Mouse (Mus musculus) brain, embryonic 14.5 days (tissue): ENCODE data around the gene Plekhg6. TPM values are rescaled to one million over a fixed set of nuclear protein-coding genes. Genes with fewer than 3 reads are reported as not detected.

Experiments used
- DNase-seq: peaks from one replicate; pipeline ENCODE4 v3.0.0-alpha.2; 2011; ENCODE audit warnings: low read depth
- CTCF ChIP-seq: fragments of 200-500 bp; IDR thresholded peaks from 2 replicates; pipeline ENCODE4 v1.5.1; 2012; ENCODE audit warnings: inconsistent platforms, mild to moderate bottlenecking, moderate library complexity, borderline replicate concordance; ENCODE audit not compliant: insufficient read depth, insufficient read length; ENCODE audit errors: extremely low read depth
- POLR2A ChIP-seq: fragments of 200-500 bp; IDR thresholded peaks from 2 replicates; pipeline ENCODE4 v1.6.1; 2012; ENCODE audit warnings: mild to moderate bottlenecking, inconsistent platforms, borderline replicate concordance; ENCODE audit not compliant: poor library complexity, insufficient read depth, insufficient read length, severe bottlenecking; ENCODE audit errors: extremely low read depth
- polyA plus RNA-seq: library from polyadenylated mRNA; depleted of rRNA; stranded (reverse); fragments of >200 nt; gene quantifications from 2 replicates; pipeline ENCODE4 v1.2.3, GENCODE M21; 2012

Plekhg6 gene
- polyA plus RNA-seq, 1 experiment, result 0.23 TPM

DNA sequence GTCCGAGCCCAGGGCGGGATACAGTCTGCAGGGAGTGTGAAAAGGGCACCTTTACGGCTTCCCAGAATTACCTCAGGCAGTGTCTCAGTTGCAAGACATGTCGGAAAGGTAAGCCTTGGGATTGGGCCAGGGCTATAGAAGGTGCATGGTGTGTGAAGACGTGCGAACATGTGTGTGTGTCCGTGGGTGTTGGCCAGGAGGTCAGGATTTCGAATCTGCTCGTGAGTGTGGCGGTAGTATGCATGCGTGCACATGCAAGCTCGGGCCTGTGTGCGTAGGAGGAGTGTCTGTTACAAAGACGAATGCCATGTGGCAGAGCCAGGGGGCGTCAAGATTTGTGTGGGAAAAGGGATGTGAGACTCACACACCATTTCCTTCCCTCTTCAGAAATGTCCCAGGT, 23.3 kb downstream of the Plekhg6 start:
- TF ChIP-seq POLR2A (no peak), CTCF (no peak)

DNA sequence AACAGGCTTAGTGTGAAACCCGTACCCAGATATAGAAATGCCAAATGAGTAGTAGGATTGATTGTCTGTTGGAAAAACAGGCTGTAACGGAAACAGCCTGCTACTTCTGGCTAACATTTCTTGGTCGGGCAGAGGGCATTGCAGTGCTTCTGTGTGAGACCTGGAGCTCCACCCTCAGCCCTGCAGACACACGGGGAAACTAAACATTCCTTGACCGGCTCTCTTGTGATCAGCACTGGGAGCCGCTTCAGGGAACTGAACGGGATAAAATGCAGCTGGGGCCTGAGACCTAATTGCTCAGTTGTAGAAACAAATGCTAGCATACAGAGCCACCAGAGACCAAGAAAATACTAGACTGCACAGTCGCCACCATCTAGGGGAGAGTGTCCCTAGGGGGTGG, 24.3 kb downstream of the Plekhg6 start:
- no peak for DNase-seq
- TF ChIP-seq CTCF (no peak), POLR2A (no peak)

More for the DNA sequence above, 23.3 kb downstream of the Plekhg6 start:
- no peak for DNase-seq

DNA sequence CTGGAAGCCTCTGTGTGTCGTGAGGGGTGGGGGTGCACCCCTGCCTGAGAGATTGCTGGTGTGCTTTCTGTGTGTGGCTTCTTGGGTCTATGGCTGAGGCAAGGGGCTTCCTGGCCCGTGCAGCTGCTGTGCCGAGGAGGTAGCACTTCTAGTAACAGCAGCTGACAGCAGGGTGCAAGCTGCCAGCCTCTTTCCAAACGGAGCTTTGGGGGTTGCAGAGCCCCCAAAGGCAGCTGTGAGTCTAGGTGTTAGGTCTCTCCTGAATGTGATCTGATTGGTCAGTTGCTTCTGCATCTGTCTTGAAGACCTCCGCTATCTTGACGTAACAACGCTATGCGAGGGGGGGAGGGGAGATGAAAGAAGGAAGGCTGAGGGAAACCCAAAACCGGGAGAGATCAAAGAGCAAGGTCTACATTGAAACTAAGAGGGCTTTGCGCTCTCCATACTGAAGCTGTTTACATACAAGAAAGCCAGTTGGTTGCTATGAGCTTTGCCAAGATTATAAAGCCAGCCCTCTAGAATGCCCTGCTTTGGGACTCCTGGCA, 25.3 kb downstream of the Plekhg6 start:
- TF ChIP-seq POLR2A (no peak), CTCF (no peak)
- DNase-seq, result no peak

DNA sequence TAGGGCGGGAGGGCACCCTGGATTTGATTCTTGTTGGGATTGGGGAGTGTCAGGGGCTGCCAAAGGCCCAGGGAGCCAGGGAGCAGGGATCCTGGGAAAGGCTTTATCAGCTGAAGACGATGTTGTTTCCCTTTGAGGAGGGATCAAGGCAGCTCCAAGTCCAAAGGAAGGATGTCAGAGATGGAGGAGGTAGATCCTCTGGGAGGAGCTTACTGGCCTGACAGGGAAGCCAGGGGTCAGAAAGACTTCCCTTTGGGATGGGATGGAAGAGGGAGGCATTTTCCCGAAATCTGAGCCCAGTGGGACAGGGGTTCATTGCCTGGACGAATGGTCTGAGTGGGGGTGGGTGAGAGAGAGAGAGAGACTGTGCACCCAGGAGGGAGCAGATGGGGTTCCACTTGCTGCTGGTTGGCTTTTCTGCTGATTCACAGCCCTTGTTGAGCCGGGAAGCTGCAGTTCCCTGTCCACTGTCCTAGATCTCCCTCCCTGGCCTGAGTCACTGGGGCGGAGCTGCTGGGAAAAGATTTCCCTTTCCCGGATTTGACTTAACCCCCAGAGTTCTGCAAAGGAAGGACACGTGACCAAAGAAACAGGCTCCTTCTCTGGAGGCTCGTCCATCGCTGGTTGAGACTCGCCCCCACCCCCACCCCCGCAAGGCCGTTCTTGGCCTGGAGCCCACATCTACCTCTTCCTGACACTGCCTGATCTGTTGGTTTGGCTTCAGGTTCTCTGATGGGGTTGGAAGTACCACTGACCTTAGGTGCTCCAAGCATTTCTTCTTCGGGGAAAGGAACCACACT, 26.0 kb downstream of the Plekhg6 start:
- DNase-seq, result peak; percentile 29
- TF ChIP-seq CTCF, result no peak
- no peak for TF ChIP-seq POLR2A

DNA sequence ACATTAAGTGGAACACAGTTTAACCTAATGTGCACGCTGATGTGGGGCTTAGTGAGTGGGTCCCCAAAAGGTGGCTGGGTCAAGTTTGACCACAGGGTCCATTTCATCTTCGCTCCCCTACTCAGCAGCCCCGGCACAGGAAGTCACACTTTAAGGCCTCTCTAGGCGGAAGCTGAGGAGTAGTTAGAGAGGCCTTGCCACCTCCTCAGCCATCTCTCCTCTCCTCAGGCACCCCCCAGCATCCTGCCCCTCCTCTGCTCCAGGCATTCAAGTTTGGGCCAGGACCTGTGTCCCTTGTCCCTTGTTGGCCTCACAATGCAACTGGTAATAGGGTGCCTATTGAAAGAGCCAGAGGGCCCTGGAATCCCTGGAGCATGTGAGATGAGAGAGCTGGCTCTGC, 26.9 kb downstream of the Plekhg6 start:
- TF ChIP-seq CTCF, result no peak
- no peak for TF ChIP-seq POLR2A
- DNase-seq, result no peak

DNA sequence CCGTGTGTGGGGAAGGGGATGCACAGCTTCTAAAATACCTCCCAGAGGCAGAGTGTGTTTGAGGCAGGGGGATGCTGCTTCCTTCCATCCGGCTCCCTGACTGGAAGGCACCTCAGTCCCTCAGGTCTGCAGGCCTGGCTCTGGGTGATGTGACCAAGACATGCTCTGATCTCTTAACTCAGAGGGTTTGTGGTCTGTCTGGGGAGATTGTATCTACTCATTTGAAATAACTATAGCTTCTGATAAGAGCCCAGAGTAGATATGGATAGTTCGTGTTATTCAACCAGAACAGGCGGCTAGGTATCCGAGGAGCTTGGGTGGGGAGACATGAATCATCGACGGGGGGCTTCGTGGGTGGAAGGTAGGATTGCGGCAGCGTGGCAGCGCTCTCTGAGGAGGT, 27.4 kb downstream of the Plekhg6 start:
- no peak for DNase-seq
- TF ChIP-seq CTCF (no peak), POLR2A (no peak)

DNA sequence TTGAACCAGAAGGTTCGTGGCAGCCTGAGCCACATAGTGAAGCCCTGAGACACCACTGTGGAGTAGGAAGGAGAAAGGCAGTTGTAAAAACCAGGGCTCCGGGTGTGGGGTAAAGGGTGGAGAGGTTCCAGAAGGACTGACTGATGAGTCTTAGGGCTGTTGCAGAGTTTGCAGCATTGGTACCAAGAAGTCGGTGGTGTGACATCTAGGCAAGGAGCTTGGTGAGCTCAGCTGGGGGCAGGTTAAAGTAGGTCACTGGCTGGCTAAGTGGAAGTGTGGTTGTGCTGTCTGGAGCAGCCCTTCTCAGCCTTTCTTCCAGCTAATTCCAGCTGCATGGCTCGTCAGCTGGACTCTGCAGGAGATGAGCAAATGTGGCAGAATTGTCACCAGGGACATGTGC, 27.8 kb downstream of the Plekhg6 start:
- no peak for DNase-seq

DNA sequence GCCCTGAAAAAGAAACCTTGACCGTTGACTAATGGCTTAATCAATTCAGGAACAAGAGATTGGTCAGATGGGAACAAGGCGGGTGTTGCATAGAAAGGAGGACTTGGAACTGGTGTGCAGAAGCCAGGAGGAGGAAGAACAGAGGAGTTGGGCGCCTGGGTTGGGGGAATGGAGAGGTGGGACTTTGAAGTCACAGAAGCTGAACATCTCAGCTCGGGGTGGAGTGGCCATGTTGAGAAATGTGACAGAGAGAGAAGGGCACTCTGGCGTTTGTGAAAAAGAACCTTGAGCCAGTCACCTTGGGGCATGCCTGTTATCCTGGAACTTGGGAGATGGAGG, 28.6 kb downstream of the Plekhg6 start:
- DNase-seq, result no peak
- no peak for TF ChIP-seq POLR2A
- TF ChIP-seq CTCF, result no peak

More for the DNA sequence above, 27.8 kb downstream of the Plekhg6 start:
- TF ChIP-seq POLR2A (no peak), CTCF (no peak)

DNA sequence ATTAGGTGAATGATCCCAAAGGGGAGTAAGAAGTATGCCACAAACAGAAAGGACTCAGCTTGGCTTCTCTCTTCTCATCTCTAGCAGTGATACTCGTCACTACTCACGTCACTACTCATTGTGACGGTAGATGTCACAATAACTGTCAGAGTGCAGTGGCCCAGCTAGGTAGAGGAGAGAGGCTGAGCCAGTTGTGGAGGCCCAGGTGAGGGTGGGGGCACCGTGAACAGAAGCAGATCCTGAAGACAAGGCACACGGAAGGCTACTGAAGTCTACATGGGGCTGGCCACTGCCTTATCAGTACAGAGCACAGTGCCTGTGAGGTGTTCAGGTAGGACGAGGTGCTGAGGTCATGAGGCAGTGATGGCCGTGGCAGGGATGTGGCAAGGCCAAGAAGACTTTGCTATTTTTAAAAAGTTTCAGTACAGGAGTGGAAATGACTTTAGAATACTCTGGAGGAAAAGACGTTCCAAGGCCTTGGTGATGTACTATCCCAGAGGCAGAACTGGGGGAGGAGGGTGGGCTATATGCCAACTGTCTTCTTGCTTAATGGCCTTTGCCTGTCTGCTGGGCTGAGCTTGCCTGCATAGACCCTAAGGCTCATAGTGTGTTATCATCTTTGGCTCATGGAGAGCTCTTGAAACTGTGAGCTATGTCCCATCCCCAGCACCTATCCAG, 29.1 kb downstream of the Plekhg6 start:
- TF ChIP-seq POLR2A (no peak), CTCF (no peak)
- no peak for DNase-seq

DNA sequence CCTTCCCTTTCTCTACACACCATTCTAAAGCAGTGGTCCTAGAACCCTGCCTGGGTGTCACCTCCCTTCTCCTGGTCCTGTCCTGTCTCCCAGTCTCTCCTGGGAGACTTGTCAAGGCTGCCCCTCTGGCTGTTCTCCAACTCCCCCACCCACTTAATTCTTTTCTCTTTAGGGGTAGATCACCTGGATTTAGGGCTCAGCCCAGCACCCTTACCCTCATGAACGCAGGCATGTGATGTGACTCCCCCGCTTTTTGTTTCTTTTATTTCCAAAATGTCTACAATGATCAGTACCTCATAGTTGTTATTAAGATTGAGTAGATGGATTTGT, 29.6 kb downstream of the Plekhg6 start:
- DNase-seq, result no peak
- TF ChIP-seq POLR2A, result no peak
- no peak for TF ChIP-seq CTCF

DNA sequence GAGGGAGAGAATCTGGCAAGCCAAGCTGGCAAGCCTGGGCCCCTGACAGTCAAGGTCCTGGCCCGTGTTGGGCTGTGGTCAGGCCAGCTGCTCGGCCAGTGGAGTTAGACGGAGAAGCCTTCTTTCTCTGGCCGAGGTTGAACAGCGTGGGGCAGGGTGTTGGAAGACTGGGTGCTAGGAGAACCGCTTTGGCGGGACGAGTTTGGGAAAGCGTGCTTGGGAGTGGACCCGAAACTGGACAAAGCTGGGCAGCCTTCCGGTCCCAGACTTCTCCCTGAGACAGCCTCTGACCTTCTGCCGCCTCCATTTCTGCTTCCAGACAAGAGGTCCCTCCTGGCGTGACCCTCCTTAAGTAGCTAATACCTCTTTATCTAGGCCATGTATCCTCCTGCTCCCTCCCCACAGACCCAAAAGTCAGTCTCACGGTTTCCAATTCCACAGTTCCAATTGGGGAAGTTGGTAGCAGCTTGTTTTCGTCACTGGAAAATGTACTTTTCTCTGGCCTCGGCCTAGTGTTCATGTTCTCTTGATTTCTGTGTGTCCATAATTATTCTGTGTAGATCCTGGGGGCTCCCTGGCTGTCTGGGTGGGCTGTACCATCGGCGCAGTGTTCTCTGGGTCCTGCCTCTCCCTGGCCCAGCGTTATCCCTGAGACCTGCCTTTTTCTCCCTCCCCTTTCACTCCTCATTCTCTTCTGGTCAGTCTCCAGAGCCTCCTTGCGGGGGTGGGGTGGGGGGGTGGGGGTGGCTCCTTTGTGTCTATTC, 30.2 kb downstream of the Plekhg6 start:
- DNase-seq, result no peak
- TF ChIP-seq POLR2A (no peak), CTCF (no peak)

DNA sequence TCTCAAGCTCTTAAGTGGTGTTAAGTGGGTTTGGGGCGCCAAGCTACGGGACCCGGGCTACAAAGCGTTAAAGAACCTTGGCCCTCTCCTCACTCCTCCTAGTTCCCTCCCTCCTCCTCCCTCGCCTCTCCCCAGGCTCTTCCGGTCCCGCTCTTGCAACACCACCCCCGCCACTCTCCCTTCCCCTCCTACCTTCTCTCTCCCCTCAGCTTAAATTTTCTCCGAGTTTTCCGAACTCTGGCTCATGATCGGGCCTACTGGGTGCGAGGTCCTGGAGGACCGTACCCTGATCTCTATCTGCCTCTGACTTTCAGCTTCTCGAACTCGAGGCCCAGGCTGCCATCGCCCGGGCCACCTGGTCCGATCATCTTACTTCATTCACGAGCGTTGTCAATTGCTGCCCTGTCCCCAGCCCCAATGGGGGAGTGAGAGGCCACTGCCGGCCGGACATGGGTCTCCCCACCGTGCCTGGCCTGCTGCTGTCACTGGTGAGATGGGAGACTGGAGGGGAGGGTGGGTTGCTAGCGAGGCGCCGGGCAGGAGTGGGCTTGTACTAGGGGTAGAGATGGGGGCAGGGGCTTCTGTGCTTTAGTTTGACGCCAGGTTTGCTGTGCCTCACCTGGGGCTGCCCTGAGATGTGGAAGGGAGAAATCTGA, 30.9 kb downstream of the Plekhg6 start:
- peak; percentile 78 for DNase-seq
- no peak for TF ChIP-seq CTCF
- no peak for TF ChIP-seq POLR2A
